Comparison of ENCODE assay signal across 10 mouse cellular contexts in genomic region chr13:28531534-28531999, GRCm38 (mm10).
DNase-seq lines count a peak whose midpoint lies in the region; ATAC-seq lines count a peak whose summit lies in the region.
"Had no signal": no experiment of that assay in that cellular context is flagged by ENCODE, and none has a peak within 500 bp of the region (broad histone marks: within the 10 kb centered on the region; RNA-seq: fewer than 3 reads in every experiment).

No protein-coding gene starts in this region.

- no peaks in the 10 kb centered on the region for H3K27me3 ChIP-seq in embryonic facial prominence, embryonic 14.5 days (replicated peaks; ENCODE audit: control insufficient read depth, insufficient read depth, low read length)
- no peaks in the 10 kb centered on the region for H3K27me3 ChIP-seq in embryonic facial prominence, embryonic 10.5 days (replicated peaks; ENCODE audit: low read depth, poor library complexity, severe bottlenecking)
- H3K27me3 ChIP-seq in kidney, embryonic 16.5 days (ENCODE audit: insufficient read depth, low read length): no peaks in the 10 kb centered on the region

- no peak overlapping the region for H3K4me2 ChIP-seq in embryonic facial prominence, embryonic 14.5 days (ENCODE audit: low read depth, low read length)
- no peak overlapping the region for H3K4me2 ChIP-seq in kidney, embryonic 16.5 days (replicated peaks; ENCODE audit: low read depth, low read length)

- no peak for DNase-seq in embryonic facial prominence, embryonic 14.5 days (ENCODE audit: low spot score)
- DNase-seq in embryonic facial prominence, embryonic 10.5 days (ENCODE audit: low spot score): no peak
- peak; percentile 14 for DNase-seq in testis, postnatal 14 days (ENCODE audit: low spot score)
- DNase-seq in testis, postnatal 10 days (ENCODE audit: low spot score): no peak
- DNase-seq in retina, embryonic 14.5 days (ENCODE audit: low spot score): no peak
- DNase-seq: layer of hippocampus, adult 9-11 months had no signal

- peaks cover 13% of the 10 kb centered on the region; the same call in 1 of the 2 replicates for H3K4me1 ChIP-seq in embryonic facial prominence, embryonic 14.5 days (ENCODE audit: control insufficient read depth, insufficient read depth, low read length)
- H3K4me1 ChIP-seq in embryonic facial prominence, embryonic 10.5 days: peaks cover 17% of the 10 kb centered on the region
- peaks cover 16% of the 10 kb centered on the region for H3K4me1 ChIP-seq in kidney, embryonic 16.5 days (ENCODE audit: insufficient read depth, low read length)

- WGBS in embryonic facial prominence, embryonic 14.5 days: 75% methylated on average over 5 of the region's 5 CpGs
- 74% methylated on average over 5 of the region's 5 CpGs for WGBS in embryonic facial prominence, embryonic 10.5 days
- WGBS in kidney, embryonic 16.5 days: 48% methylated on average over 5 of the region's 5 CpGs

- ATAC-seq in embryonic facial prominence, embryonic 14.5 days (ENCODE audit: low read depth): no peak
- ATAC-seq in kidney, embryonic 16.5 days (ENCODE audit: low FRiP score, low TSS enrichment): peak; percentile 50; the same call in 1 of the 2 replicates
- 0 out of 2 replicates have a peak, but pooled peaks have one; percentile 21 for ATAC-seq in megakaryocyte, adult 5-6 weeks (ENCODE audit: poor library complexity, severe bottlenecking)
- ATAC-seq in megakaryocyte-erythroid progenitor cell, adult 5-6 weeks (replicated peaks; ENCODE audit: low FRiP score, low TSS enrichment, poor library complexity, severe bottlenecking): no peak

- no peak overlapping the region for H3K4me3 ChIP-seq in embryonic facial prominence, embryonic 14.5 days (ENCODE audit: low read depth, low read length)
- H3K4me3 ChIP-seq in embryonic facial prominence, embryonic 10.5 days: no peak overlapping the region
- H3K4me3 ChIP-seq in kidney, embryonic 16.5 days (ENCODE audit: low read length): no peak overlapping the region

- no peak overlapping the region for H3K9ac ChIP-seq in embryonic facial prominence, embryonic 14.5 days (ENCODE audit: low read depth, low read length)
- no peak overlapping the region for H3K9ac ChIP-seq in kidney, embryonic 16.5 days (replicated peaks; ENCODE audit: low read length)

- H3K27ac ChIP-seq in embryonic facial prominence, embryonic 14.5 days (replicated peaks; ENCODE audit: low read depth, low read length): 0 out of 2 replicates have a peak overlapping the region, but pooled peaks have one; percentile 2
- H3K27ac ChIP-seq in embryonic facial prominence, embryonic 10.5 days (replicated peaks): no peak overlapping the region; the same call in 1 of the 2 replicates
- peak overlapping the region; percentile 83; the same call in 1 of the 2 replicates for H3K27ac ChIP-seq in kidney, embryonic 16.5 days (ENCODE audit: low read length)
- H3K27ac ChIP-seq: macrophage had no signal

- H3K9me3 ChIP-seq in embryonic facial prominence, embryonic 14.5 days (ENCODE audit: control insufficient read depth, low read length): no peaks in the 10 kb centered on the region
- H3K9me3 ChIP-seq in embryonic facial prominence, embryonic 10.5 days: peaks cover 9% of the 10 kb centered on the region; the same call in 1 of the 2 replicates
- H3K9me3 ChIP-seq in kidney, embryonic 16.5 days (ENCODE audit: low read length): peaks cover 6% of the 10 kb centered on the region

- peaks cover 8% of the 10 kb centered on the region; the same call in 1 of the 2 replicates for H3K36me3 ChIP-seq in embryonic facial prominence, embryonic 14.5 days (ENCODE audit: control insufficient read depth, insufficient read depth, low read length)
- peaks cover 9% of the 10 kb centered on the region for H3K36me3 ChIP-seq in embryonic facial prominence, embryonic 10.5 days (replicated peaks)
- H3K36me3 ChIP-seq in kidney, embryonic 16.5 days (ENCODE audit: insufficient read depth, low read length): peaks cover 7% of the 10 kb centered on the region; the same call in 1 of the 2 replicates

Comparison
In these comparisons a context has a peak if more than half of its experiments do, and no peak if none do; other contexts are left out.
1. ATAC-seq: peak in kidney, embryonic 16.5 days (single experiment) and megakaryocyte, adult 5-6 weeks (single experiment); none in embryonic facial prominence, embryonic 14.5 days (single experiment) and megakaryocyte-erythroid progenitor cell, adult 5-6 weeks (single experiment).